Mouse (Mus musculus) left cerebral cortex, adult 8-10 months (tissue): Measurements from ENCODE around the gene Ptprn. TPM values are rescaled to one million over a fixed set of nuclear protein-coding genes. Genes with fewer than 3 reads are reported as not detected.
A peak's percentile ranks its signal among the peaks of the same experiment; 100 is the strongest.
"Not testable (repeated sequence)": the region's sequence is repeated elsewhere in the genome, so short reads cannot be mapped to it uniquely, and the experiment has no call there.

Experiments
- DNase-seq, 2 experiments: peaks; one replicate each; pipeline ENCODE4 v3.0.0; 2022; ENCODE audit warnings: low spot score in 2 of 2
- total RNA-seq, 4 experiments: library from RNA; stranded (reverse); gene quantifications; 2 replicates each; pipeline ENCODE4 v1.2.4; 2022

Ptprn gene
- total RNA-seq, 4 experiments from 2014 or later: 411 to 436 (median 423) TPM

DNA sequence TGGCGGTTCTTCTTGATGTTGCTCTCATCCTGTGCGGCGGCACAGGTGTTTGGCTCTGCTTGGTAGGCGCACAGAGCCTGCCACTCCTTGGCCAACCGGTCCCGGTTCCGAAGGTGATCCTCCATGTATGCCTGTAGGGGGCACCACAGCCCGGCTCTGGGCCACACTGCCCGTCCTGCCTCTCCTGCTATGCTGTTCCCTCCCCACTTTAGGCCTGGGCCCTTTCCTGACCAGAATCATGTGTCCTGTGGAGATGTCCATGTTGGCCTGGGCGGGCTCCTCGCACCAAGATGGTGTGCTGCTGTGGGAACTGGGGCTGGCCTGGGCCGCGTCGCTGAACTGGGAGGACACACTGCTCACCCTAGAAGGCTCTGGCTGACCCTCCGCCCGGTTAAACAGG, 11.3 kb downstream of the Ptprn start:
- no peak for DNase-seq

DNA sequence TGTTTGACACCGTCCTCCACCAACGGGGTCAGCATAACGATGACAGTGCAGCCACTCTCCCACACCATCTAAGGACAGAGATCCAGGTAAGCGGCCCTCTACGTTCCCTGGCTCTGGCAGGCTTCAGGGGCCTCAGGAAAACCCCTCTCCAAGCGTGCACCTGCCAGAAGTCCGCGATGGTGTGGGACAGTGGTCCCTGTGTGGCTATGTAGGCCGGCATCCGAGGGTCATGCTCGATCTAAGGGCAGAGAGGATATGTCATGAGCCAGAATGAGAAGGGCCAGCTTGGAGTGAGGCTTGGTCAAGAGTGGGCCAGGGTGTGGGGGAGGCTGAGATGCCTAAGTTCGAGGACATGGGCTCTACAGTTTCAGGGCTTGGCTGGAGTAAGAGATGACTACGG, 12.0 kb downstream of the Ptprn start:
- no peak for DNase-seq

DNA sequence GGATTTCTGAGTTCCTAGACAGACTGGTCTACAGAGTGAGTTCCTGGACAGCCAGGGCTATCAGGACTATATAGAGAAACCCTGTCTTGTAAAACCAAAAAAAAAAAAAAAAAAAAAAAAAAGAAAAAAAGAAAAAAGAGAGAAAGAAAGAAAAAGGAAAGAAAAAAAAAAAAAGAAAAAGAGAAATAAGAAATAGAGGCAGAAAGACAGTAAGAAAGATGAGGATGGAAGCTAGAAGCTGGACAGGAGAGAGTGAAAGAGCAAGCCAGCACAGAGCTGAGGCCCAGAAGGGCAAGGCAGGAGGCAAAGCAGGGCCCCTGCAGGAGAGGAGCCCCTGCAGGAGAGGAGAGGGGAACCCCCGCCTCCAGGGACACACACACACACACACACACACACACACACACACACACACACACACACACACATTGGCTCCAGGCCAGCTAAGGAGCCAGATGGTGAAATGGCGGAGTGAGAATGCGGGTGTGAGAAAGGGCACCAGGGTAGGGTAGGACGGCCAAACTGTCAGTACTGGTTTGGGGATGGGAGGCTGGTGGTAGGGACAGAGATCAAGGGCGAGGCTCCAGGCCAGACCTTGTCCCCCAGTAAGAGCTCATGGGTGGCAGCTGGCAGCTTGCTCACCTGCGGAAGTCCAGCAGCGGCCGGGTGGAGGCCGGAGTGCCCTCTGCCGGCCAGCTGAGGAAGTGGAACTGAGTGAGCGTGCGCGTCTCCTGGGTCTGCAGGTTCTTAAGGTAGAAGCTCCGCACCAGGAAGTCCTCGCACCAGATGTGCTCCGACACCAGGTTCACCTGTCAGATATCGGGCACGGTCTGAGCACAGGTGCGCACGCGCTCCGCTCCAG, 13.0 kb downstream of the Ptprn start:
- no peak for DNase-seq

DNA sequence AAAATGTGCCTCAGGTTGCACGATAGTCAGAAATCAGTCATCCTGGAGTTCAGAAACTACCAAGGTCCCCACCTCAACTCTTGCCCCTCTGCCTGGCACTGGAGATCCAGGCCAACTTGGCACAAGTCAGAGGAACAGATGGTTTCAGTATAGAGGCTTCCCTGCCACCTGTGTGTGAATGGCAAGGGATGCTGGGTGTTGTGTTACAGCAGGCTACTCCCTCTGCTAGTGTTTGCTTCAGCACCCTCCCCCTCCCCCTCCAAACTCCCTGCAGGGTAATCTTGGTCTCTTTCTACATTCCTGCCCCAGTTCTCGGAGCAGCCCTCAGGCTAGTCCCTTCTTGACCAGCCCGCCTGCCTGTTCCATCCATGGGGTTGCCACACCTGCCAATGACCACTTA, 13.8 kb downstream of the Ptprn start:
- DNase-seq: no peak

DNA sequence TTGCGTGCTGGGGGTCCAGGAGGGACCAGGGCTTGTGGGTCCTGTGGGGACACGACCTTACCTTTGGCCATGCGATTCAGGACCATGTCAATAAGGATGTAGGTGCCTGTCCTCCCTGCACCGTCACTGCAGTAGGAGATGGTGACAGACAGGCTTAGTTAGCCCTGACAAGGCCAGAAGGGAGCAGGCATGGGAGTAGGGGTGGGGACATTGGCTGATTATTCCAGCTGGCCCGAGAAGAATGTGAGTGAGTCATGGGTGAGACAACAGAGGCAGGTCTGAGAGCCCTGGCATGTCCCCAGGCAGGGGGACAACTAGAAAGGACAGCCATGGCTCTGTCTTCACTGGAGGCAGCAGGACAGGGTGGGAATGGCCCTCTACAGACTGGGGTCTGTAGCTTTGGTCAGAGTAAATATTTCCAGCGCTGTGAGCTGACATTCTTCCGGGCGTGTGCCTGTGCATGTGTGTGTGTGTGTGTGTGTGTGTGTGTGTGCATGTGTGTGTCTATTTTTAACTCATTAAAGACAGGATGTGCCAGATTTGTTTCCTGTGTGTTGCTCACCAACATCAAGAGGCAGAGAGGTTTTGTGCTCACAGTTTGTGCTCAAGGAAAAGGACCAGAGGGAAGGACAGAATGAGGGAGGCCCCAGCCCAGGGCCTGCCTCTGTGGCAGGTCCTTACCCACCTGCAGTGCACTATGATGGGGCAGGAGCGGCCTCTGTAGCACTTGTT, 16.1 kb downstream of the Ptprn start:
- DNase-seq: peak in 1 of 2 experiments; percentile 67

DNA sequence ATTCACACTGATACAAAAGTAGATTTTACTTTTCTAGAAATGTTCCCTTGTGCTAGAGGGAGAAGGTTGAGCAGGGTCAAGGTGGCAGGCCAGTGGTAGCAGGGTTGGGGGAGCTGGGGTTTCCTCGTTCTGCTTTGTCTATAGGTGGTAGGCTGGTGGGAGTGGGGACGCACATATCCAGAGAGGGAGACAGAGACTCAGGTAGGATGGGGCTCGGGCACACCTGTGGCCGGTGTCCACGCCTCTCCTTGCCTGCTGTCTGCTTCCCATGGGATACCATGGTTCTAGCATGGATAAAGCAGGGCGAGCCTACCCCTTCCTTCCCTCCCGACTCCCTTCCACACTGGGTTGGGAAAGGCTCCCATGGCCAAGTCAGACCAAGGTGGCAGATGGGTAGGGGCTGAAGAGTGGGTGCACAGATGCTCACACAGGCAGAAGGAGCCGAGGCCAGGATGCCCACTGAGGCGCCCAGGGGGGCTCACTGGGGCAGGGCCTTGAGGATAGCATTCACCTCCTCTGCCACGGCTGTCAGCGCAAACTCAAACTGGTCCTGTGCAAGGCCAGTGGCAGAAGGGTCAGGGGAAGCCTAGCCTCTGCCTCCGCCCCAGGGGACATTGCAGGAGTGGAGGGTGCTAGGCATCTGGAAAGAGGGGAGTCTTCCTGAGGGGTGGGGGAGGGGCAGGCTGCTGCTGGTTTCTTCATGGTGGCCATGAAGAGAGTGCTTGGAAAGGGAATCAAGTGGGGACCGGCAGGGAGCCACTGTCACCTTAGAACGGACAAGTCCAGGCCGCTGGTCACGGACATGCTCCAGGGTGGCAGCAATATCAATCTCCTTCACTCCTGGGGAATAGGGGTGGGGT, 17.0 kb downstream of the Ptprn start:
- DNase-seq: no peak

DNA sequence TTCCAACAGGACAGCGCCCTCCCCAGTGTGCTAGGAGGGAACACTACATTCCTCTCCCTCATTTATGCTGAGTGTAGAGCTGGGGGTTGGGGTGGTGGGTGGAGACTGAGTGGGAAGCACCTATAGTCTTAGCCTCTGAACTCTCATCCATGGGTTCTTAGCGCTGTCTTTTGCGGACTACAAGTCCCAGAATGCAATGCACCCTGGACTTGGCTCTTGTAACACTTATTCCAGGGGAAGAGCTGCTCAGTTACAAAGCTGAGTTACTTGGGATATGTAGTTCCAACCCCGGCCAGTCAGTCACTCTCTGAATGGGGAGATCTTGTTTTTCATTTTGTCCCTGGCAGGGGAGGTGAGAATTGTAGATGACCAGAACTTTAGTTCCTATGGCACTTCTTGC, 19.5 kb downstream of the Ptprn start:
- no peak for DNase-seq

DNA sequence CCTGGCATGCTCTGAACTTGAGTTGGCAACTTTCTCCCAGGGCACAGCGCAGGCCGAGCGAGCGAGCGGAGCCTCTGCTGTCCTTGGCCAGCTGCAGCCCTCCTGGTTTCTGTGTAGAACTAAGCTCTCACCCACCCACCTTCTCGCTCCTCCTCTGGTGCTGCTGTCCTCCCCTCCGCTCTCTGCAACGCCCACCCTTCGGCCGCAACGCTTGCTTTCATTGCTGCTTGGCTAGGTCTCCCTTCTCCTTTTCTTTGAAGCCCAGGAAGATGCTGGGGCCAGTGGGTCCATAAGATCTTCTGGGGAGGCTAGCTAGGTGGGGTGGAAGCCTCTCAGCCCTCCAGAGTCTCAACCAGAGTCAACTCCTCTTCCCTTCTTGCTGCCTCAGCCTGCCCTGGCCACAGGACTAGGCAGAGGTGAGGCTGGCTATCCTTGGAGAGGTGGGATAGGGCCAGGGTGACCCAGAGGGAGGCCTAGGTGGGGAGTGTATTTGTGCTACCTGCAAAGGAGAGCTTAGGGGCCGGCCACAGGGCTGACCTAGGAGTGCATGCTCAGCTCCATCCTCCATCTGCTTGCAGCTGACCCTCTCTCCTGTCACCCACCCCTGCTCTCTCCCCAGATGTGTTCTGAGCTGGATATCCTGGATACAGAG, 20.0 kb downstream of the Ptprn start:
- DNase-seq: no peak

DNA sequence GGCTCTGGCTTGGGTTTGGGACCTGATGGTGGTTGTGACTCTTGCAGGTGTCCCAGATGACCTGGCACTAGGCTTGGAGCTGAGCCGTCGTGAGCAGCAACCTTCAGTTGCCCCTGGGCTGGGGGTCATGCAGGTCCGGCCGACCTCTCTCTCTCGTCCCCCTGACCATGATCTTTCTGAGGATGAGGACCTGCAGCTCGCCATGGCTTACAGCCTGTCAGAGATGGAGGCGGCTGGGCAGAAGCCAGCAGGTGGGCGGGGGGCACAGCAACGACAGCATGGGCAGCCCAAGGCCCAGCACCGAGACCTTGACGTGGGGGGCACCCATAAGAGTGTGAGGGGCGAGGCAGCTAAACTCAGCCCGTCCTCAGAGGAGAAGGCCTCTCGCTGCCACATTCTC, 20.9 kb downstream of the Ptprn start:
- DNase-seq: no peak

DNA sequence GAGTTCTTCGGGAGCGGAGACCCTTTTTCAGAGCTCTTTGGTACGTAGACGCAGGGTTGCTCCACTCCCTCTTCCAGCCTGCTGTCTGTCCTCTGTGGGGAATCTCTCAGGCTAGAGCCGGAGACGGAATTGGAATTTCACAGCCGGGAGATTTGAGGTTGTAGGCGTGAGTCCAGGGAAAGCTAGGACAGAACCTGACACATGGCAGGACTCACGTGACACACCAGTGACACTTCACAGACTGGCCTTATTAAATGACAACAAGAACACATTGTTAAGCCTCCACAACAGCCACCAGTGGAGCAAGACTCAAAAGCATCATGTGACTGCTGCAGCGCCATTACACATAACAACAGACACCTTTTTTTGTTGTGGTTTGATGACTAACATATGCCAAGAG, 24.7 kb downstream of the Ptprn start:
- peak in 1 of 2 experiments; percentile 74 for DNase-seq

DNA sequence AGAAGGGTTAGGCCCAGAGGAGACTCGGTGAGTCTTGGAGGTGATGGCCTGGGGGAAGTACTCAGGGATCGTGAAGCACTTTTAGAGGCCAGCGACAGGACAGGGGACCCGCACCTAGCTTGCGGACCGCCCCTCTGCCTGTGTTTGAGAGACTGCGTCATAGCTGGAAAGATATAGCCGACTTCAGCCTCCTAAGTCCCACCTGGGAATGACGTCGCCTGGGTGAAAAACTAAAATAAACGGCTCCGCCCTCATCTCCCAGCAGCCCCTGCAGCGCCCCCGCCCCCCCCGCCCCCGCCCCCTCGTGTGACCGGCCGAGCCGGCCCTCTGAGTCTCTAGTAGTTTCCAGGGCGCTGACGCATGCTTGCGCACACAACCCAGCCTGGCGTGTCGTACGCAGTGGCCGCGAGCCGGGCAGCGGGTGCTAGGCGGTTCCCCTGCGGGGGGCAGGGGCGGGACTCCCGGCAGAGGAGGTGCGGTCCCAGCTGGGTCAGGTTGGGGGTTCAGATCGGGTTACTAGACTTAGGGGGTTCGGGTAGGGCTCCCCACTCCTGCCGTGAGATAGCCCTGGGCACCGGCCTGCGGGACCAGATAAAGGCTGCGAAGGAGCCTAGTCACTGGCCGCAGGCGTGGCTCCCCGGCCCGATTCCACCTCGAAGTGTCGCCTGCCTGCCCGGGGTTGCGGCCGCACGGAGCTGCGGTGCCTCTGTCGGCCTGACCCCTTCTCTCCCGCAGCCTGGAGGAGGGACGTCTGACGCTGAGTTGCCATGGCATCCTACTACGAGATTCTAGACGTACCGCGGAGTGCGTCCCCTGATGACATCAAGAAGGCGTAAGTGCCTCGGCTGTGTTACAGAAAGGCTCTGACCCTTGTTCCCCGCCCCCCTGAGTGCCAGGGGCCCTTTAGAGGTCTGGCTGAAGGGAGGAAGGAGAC, 27.9 kb downstream of the Ptprn start, which contains the start of gene Dnajb2:
Gene Dnajb2, plus strand, starts transcription at position 290 of the 934 bp plus-strand sequence.
- DNase-seq: peak; percentile 74 to 87

DNA sequence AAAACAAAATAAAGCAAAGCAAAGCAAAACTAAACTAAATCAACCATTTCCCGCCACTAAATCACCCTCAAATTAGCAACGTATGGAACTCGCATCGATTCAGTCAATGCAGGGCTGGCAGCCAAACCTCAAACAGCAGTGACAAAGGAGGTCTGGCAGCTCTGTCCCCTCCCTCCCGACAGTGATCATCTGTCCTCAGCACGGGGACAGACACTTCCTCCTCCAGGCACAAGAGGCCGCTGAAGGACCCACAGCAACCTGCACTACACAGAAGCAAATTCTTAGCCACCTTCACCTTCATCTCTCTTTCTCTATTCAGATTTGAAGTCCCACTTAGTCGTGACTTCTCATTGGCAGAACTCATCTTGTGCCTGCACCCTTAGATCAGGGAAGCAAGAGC, 29.7 kb downstream of the Ptprn start:
- DNase-seq: peak in 1 of 2 experiments; percentile 71

DNA sequence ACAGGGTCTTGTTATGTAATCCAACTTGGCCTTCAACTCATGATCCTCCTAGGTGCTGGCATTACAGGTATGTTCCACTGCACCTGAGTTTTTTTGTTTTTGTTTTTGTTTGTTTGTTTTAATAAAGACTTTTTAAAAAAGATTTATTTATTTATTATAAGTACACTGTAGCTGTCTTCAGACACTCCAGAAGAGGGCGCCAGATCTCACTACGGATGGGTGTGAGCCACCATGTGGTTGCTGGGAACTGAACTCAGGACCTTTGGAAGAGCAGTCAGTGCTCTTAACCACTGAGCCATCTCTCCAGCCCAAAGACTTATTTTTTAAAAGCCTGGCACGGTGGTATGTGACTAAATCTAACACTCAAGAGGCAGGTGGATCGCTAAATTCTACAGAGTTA, 31.8 kb downstream of the Ptprn start:
- not testable (repeated sequence) for DNase-seq

DNA sequence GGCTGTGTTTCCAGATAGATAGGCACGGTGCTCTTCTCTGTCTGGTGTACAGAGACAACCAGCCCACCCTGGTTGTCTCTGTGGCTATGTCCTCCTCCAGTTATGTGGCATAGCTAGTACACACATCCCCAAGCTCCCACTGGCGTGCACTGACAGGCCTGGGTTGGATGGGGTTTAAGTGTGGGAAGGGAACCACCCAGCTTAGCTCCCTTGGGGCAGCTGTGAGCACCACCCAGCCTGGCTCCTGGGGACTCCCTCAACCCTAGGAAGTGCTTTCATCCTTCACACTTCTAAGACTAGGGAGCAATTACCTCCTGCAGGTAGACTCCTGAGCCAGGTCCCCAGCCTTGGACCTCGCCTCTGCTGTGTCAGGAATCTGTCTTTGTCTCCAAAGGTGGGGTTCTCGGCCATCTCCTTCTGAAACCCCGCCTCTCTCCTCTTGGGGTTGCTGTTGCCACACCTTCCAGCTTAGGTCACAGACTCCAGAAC, 32.6 kb downstream of the Ptprn start, which contains the start of gene A630095N17Rik:
Gene A630095N17Rik, minus strand, starts transcription at position 439 of the 489 bp plus-strand sequence.
- no peak for DNase-seq

DNA sequence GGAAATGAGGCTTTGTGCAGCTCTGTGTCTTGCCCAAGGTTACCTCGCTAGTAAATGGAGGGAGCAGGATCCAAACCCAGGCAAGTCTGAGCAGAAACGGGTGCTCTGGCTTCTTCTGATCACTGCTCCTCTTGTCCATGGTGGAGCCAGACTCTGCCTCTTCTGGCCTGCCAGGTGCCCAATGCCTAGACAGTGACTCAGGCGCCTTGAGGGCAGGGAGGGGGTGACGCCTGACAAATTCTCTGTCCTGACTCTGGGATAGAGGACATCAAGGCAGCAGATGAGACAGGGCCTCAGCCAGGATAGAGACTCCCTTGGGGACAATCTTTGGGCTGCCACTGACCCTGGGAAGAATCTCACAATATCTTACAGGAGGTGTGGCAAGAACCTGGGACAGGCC, 33.1 kb downstream of the Ptprn start:
- DNase-seq: no peak

DNA sequence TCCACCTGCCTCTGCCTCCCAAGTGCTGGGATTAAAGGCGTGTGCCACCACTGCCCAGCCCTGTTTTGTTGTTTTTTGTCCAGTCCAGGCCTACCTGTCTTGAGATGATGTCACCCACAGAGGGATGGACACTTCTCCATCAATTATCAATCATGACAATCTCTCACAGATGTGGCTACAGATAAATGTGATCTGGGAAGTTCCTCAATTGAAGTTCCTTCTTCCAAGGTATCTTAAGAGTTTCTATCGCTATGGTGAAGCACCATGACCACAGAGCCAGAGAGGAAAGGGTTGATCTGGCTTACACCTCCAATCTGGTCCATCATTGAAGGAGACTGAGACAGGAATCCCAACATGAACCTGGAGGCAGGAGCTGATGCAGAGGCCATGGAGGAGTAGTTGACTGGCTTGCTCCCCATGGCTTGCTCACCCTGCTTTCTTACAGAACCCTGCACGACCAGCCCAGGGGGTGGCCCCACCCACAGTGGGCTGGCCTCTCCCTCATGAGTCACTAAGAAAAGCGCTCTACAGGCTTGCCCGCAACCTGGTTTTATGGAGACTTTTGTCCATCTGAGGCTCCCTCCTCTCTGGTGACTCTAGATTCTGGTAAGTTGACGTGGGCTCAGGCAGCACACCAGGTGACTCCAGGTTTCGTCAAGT, 33.8 kb downstream of the Ptprn start:
- DNase-seq: peak in 1 of 2 experiments; percentile 9

DNA sequence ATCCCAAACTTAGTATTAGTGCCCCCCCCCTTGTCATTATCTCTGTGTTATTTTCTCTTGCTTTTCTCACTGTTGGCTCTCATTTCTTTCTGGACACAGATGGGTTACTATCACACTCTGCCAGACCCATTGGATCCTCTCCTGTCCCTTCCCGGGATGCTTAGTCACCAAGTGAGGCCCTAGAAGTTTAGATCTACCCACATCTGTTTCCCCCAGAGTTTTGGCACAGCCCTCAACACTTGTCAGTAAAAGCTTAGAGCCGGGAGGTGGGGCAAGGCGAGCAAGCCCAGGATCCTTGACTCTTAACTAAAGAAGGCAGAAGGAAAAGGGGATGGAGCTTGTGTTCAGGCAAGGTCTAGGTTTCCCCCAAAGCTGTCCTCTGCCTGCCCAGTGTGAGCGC, 35.1 kb downstream of the Ptprn start:
- DNase-seq: no peak

DNA sequence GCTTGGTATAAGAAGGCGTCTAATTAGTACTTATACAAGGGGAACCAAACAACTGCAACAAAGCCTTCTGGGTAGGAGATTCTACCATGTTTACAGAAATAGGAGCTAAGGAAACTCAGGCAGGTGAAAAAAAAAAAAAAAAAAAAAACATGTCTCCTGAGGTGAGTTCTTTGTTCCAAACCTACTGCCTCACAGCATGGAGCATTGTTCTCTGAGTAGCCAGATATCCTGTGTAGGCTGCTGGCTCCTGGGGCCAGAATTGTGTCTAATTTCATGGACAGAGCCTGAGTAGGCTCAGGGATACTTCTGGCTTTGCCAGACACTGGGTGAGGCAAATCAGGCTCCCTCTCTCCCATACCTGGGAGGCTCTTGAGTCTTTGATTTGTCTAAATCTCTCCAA, 36.6 kb downstream of the Ptprn start:
- no peak for DNase-seq

DNA sequence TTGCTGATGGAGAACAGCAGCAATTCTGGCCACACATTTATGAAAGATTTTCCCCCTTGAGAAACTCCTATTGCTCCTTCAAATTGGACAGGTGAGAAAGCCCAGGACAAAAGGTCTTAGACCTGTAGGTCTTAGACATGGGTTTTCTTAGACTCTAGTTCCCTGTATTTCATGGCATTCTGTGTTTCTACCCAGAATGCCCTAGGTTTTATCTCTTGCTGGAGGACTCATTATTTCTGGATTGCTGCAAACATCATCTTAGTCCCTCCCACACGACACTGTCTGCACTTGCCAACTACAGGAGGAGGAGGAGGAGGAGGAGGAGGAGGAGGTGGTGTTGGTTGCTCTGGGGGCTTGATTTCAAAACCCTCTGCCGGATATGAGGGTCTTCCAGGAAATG, 38.2 kb downstream of the Ptprn start:
- DNase-seq: no peak
